ENCODE assay signal across 7 mouse cellular contexts in genomic region chr5:139798168-139798900, GRCm38 (mm10). TPM values are rescaled to one million over a fixed set of nuclear protein-coding genes. Genes with fewer than 3 reads are reported as not detected.
A peak's percentile ranks its signal among the peaks of the same experiment; 100 is the strongest.
DNase-seq lines count a peak whose midpoint lies in the region; ATAC-seq and TF ChIP-seq lines count a peak whose summit lies in the region.

No protein-coding gene starts in this region.

- H3K9me3 ChIP-seq in hindbrain, embryonic 12.5 days (replicated peaks) = no peaks in the 10 kb centered on the region
- H3K9me3 ChIP-seq in midbrain, embryonic 13.5 days = no peaks in the 10 kb centered on the region

- peak overlapping the region; percentile 56 for H3K9ac ChIP-seq in hindbrain, embryonic 12.5 days
- H3K9ac ChIP-seq in midbrain, embryonic 13.5 days (replicated peaks) = peak overlapping the region; percentile 67

- peak overlapping the region; percentile 57 for H3K4me2 ChIP-seq in hindbrain, embryonic 12.5 days (replicated peaks)
- peak overlapping the region; percentile 73 for H3K4me2 ChIP-seq in midbrain, embryonic 13.5 days (replicated peaks)

- peaks cover 52% of the 10 kb centered on the region for H3K79me2 ChIP-seq in C2C12 (ENCODE audit: control insufficient read depth, insufficient read depth)

- TF ChIP-seq CTCF in C2C12 (IDR thresholded peaks at IDR 0.05; ENCODE audit: control insufficient read depth, insufficient read depth, insufficient read length) = no peak

- peaks cover 28% of the 10 kb centered on the region for H3K36me3 ChIP-seq in C2C12 (ENCODE audit: control insufficient read depth, insufficient read depth)
- peaks cover 24% of the 10 kb centered on the region for H3K36me3 ChIP-seq in hindbrain, embryonic 12.5 days
- H3K36me3 ChIP-seq in midbrain, embryonic 13.5 days = peaks cover 27% of the 10 kb centered on the region

- H3K4me1 ChIP-seq in brown adipose tissue, adult 24 weeks (ENCODE audit: control insufficient read depth, insufficient read depth, insufficient read length, low read length) = peaks cover 37% of the 10 kb centered on the region
- peaks cover 55% of the 10 kb centered on the region for H3K4me1 ChIP-seq in hindbrain, embryonic 12.5 days
- peaks cover 51% of the 10 kb centered on the region for H3K4me1 ChIP-seq in midbrain, embryonic 13.5 days (replicated peaks)

- H3K79me3 ChIP-seq in C2C12 (ENCODE audit: low read depth) = peaks cover 31% of the 10 kb centered on the region

- H3K27ac ChIP-seq in brown adipose tissue, adult 24 weeks (replicated peaks; ENCODE audit: low read depth, low read length) = peak overlapping the region; percentile 98
- H3K27ac ChIP-seq in hindbrain, embryonic 12.5 days = peak overlapping the region; percentile 95
- peak overlapping the region; percentile 97 for H3K27ac ChIP-seq in midbrain, embryonic 13.5 days

- H3K4me3 ChIP-seq in C2C12 (ENCODE audit: insufficient read depth, poor library complexity, severe bottlenecking) = no peak overlapping the region
- H3K4me3 ChIP-seq in brown adipose tissue, adult 24 weeks (ENCODE audit: insufficient read depth, low read depth, low read length) = no peak overlapping the region
- peak overlapping the region; percentile 28 for H3K4me3 ChIP-seq in hindbrain, embryonic 12.5 days
- H3K4me3 ChIP-seq in midbrain, embryonic 13.5 days (replicated peaks) = peak overlapping the region; percentile 42

- H3K27me3 ChIP-seq in C2C12 (ENCODE audit: control insufficient read depth, insufficient read depth, insufficient read length) = no peaks in the 10 kb centered on the region
- peaks cover 60% of the 10 kb centered on the region for H3K27me3 ChIP-seq in hindbrain, embryonic 12.5 days
- H3K27me3 ChIP-seq in midbrain, embryonic 13.5 days = peaks cover 11% of the 10 kb centered on the region; the same call in 1 of the 2 replicates

- peak; percentile 76 for ATAC-seq in hindbrain, embryonic 12.5 days (ENCODE audit: low FRiP score)
- ATAC-seq in midbrain, embryonic 13.5 days = peak; percentile 61

- DNase-seq in urinary bladder, adult 18-20 months (ENCODE audit: low spot score in 2 of 2) = no peak
- DNase-seq in frontal cortex, adult 2 months (ENCODE audit: extremely low spot score in 1 of 2, low spot score in 1 of 2) = no peak
- DNase-seq in thymus, adult 18-20 months = no peak

- 30% methylated on average over 12 of the region's 12 CpGs for WGBS in hindbrain, embryonic 12.5 days
- 38% methylated on average over 11 of the region's 12 CpGs for WGBS in midbrain, embryonic 13.5 days

- peak overlapping the region; percentile 7 for H3ac ChIP-seq in C2C12 (ENCODE audit: control insufficient read depth, insufficient read length, low read depth)

TF ChIP-seq in C2C12, 6 proteins besides CTCF, POLR2A, EP300 and RAD21:
- TF ChIP-seq CEBPB (IDR thresholded peaks at IDR 0.05; ENCODE audit: low read depth) (no peak), MAX (IDR thresholded peaks at IDR 0.05) (no peak), MYOD1 (IDR thresholded peaks at IDR 0.05; ENCODE audit: control insufficient read depth, insufficient read length, low read depth) (no peak), MYOG (IDR thresholded peaks at IDR 0.05; ENCODE audit: control insufficient read depth, extremely low read depth, insufficient read length) (no peak), FOSL1 (IDR thresholded peaks at IDR 0.05; ENCODE audit: insufficient read depth, low read length, poor library complexity, severe bottlenecking) (no peak), USF1 (IDR thresholded peaks at IDR 0.05; ENCODE audit: low read depth) (no peak)

RNA-seq across cellular contexts. Expression of gene Mafk, which starts 7.0 kb away (rescaled TPM):
- polyA plus RNA-seq in C2C12 (2012; fragmentation: generic; extraction: Trizol) = 11.9 TPM
- 7.7 and 8.7 TPM in 2 replicates for polyA plus RNA-seq in brown adipose tissue, adult 24 weeks (2012; ENCODE audit: insufficient read depth, insufficient read length, missing spikeins)
- 11.4 and 12.0 TPM in 2 replicates for polyA plus RNA-seq in hindbrain, embryonic 12.5 days (2016; fragmentation: Nextera tagmentation; extraction: Ambion mirVana)
- 15.4 TPM in 2 replicates for polyA plus RNA-seq in midbrain, embryonic 13.5 days (2015; fragmentation: Nextera tagmentation; extraction: Ambion mirVana)
- polyA plus RNA-seq in frontal cortex, adult 2 months (2012; rRNA removed) = 6.9 and 7.3 TPM in 2 replicates

RNA-seq across cellular contexts. Expression of gene Tmem184a, which starts 21.4 kb away (rescaled TPM):
- polyA plus RNA-seq in C2C12 (2012; fragmentation: generic; extraction: Trizol) = 0.13 TPM
- polyA plus RNA-seq in brown adipose tissue, adult 24 weeks (2012; ENCODE audit: insufficient read depth, insufficient read length, missing spikeins) = 2.1 TPM in 1 of 2 replicates, not detected in the other
- 0.43 and 1.4 TPM in 2 replicates for polyA plus RNA-seq in hindbrain, embryonic 12.5 days (2016; fragmentation: Nextera tagmentation; extraction: Ambion mirVana)
- polyA plus RNA-seq in midbrain, embryonic 13.5 days (2015; fragmentation: Nextera tagmentation; extraction: Ambion mirVana) = 0.19 and 0.35 TPM in 2 replicates
- polyA plus RNA-seq in frontal cortex, adult 2 months (2012; rRNA removed) = 0.10 and 0.34 TPM in 2 replicates

RNA-seq across cellular contexts. Expression of gene Ints1, which starts 22.9 kb away (rescaled TPM):
- 43.1 TPM for polyA plus RNA-seq in C2C12 (2012; fragmentation: generic; extraction: Trizol)
- 15.5 and 15.9 TPM in 2 replicates for polyA plus RNA-seq in brown adipose tissue, adult 24 weeks (2012; ENCODE audit: insufficient read depth, insufficient read length, missing spikeins)
- 32.8 and 37.7 TPM in 2 replicates for polyA plus RNA-seq in hindbrain, embryonic 12.5 days (2016; fragmentation: Nextera tagmentation; extraction: Ambion mirVana)
- polyA plus RNA-seq in midbrain, embryonic 13.5 days (2015; fragmentation: Nextera tagmentation; extraction: Ambion mirVana) = 24.0 and 28.9 TPM in 2 replicates
- polyA plus RNA-seq in frontal cortex, adult 2 months (2012; rRNA removed) = 70.4 and 73.5 TPM in 2 replicates

RNA-seq across cellular contexts. Expression of gene Gm26938, which starts 27.9 kb away (rescaled TPM):
- 0.14 TPM for polyA plus RNA-seq in C2C12 (2012; fragmentation: generic; extraction: Trizol)
- not detected in 2 replicates for polyA plus RNA-seq in brown adipose tissue, adult 24 weeks (2012; ENCODE audit: insufficient read depth, insufficient read length, missing spikeins)
- not detected in 2 replicates for polyA plus RNA-seq in hindbrain, embryonic 12.5 days (2016; fragmentation: Nextera tagmentation; extraction: Ambion mirVana)
- polyA plus RNA-seq in midbrain, embryonic 13.5 days (2015; fragmentation: Nextera tagmentation; extraction: Ambion mirVana) = not detected in 2 replicates
- not detected in 2 replicates for polyA plus RNA-seq in frontal cortex, adult 2 months (2012; rRNA removed)

RNA-seq across cellular contexts. Expression of gene Psmg3, which starts 28.4 kb away (rescaled TPM):
- 68.8 TPM for polyA plus RNA-seq in C2C12 (2012; fragmentation: generic; extraction: Trizol)
- polyA plus RNA-seq in brown adipose tissue, adult 24 weeks (2012; ENCODE audit: insufficient read depth, insufficient read length, missing spikeins) = 17.8 and 20.9 TPM in 2 replicates
- polyA plus RNA-seq in hindbrain, embryonic 12.5 days (2016; fragmentation: Nextera tagmentation; extraction: Ambion mirVana) = 55.8 and 66.6 TPM in 2 replicates
- polyA plus RNA-seq in midbrain, embryonic 13.5 days (2015; fragmentation: Nextera tagmentation; extraction: Ambion mirVana) = 78.6 and 81.9 TPM in 2 replicates
- 29.9 and 32.5 TPM in 2 replicates for polyA plus RNA-seq in frontal cortex, adult 2 months (2012; rRNA removed)

Comparison
In these comparisons a context has a peak if more than half of its experiments do, and no peak if none do; other contexts are left out.
1. H3K4me3 ChIP-seq: peak in hindbrain, embryonic 12.5 days (single experiment) and midbrain, embryonic 13.5 days (single experiment); none in C2C12 (single experiment) and brown adipose tissue, adult 24 weeks (single experiment).
2. Peak in every context shown above with its lines, with median percentiles within 50 percentile points of each other: H3K27ac ChIP-seq.